ENCODE assay signal across 22 mouse cellular contexts in genomic region chr8:44687126-44687525, GRCm38 (mm10).
DNase-seq lines count a peak whose midpoint lies in the region; ATAC-seq and TF ChIP-seq lines count a peak whose summit lies in the region.
"Had no signal": no experiment of that assay in that cellular context is flagged by ENCODE, and none has a peak within 500 bp of the region (broad histone marks: within the 10 kb centered on the region; RNA-seq: fewer than 3 reads in every experiment).

No protein-coding gene starts in this region.

- WGBS in lung, embryonic 16.5 days: 78% methylated on average over 9 of the region's 9 CpGs
- 78% methylated on average over 9 of the region's 9 CpGs for WGBS in lung, adult 2 months
- 70% methylated on average over 9 of the region's 9 CpGs for WGBS in lung, postnatal 0 days
- WGBS in forebrain, embryonic 10.5 days: 95% methylated on average over 9 of the region's 9 CpGs

- TF ChIP-seq CTCF in lung, adult 2 months (IDR thresholded peaks at IDR 0.05; ENCODE audit: insufficient read depth, low read length): no peak
- TF ChIP-seq CTCF in lung, postnatal 0 days (IDR thresholded peaks at IDR 0.05): peak; percentile 11; the same call in 1 of the 2 replicates

- peaks cover 3% of the 10 kb centered on the region; the same call in 1 of the 2 replicates for H3K4me1 ChIP-seq in lung, embryonic 16.5 days (replicated peaks; ENCODE audit: control insufficient read depth, insufficient read depth, low read length)
- no peaks in the 10 kb centered on the region for H3K4me1 ChIP-seq in lung, adult 2 months (ENCODE audit: control insufficient read depth, insufficient read depth, low read length)
- H3K4me1 ChIP-seq in lung, postnatal 0 days (ENCODE audit: insufficient read depth, low read depth, low read length): no peaks in the 10 kb centered on the region
- no peaks in the 10 kb centered on the region for H3K4me1 ChIP-seq in forebrain, embryonic 10.5 days
- H3K4me1 ChIP-seq: embryonic facial prominence, embryonic 15.5 days; forebrain, embryonic 13.5 days; forebrain, embryonic 15.5 days had no signal

- peak; percentile 7 to 54 for DNase-seq in lung, adult 18-20 months
- DNase-seq in lung, postnatal 14 days: no peak
- DNase-seq in lung, adult 2 months: no peak
- DNase-seq in lung, postnatal 0 days (ENCODE audit: low spot score): peak; percentile 58
- peak; percentile 34 for DNase-seq in lung, postnatal 25 days (ENCODE audit: low spot score)
- no peak for DNase-seq in adrenal gland, adult 8-10 months
- no peak for DNase-seq in forebrain, embryonic 10.5 days (ENCODE audit: extremely low spot score, low spot score)
- DNase-seq: adrenal gland, adult 2 months; adrenal gland, postnatal 14 days; adrenal gland, postnatal 36 days; cerebellum, adult 11-12 months; cerebellum, adult 2 months; cerebellum, adult 9-10 months; cerebellum, postnatal 10 days; cerebellum, postnatal 25 days; forebrain, postnatal 0 days had no signal

- no peak overlapping the region for H3K4me3 ChIP-seq in lung, embryonic 16.5 days (ENCODE audit: low read length)
- H3K4me3 ChIP-seq in lung, adult 2 months (replicated peaks; ENCODE audit: extremely low read depth, low read depth, low read length): no peak overlapping the region
- H3K4me3 ChIP-seq in lung, postnatal 0 days (ENCODE audit: low read depth, low read length): no peak overlapping the region
- no peak overlapping the region for H3K4me3 ChIP-seq in forebrain, embryonic 10.5 days
- H3K4me3 ChIP-seq: embryonic facial prominence, embryonic 13.5 days; embryonic facial prominence, embryonic 15.5 days; erythroblast, embryonic 14.5 days; forebrain, embryonic 13.5 days; forebrain, embryonic 15.5 days had no signal

- no peak for TF ChIP-seq EP300 in lung, postnatal 0 days (IDR thresholded peaks at IDR 0.05)

- H3K9me3 ChIP-seq in lung, embryonic 16.5 days (ENCODE audit: control insufficient read depth, low read length): no peaks in the 10 kb centered on the region
- H3K9me3 ChIP-seq in lung, postnatal 0 days (ENCODE audit: low read length): no peaks in the 10 kb centered on the region
- H3K9me3 ChIP-seq in forebrain, embryonic 10.5 days: no peaks in the 10 kb centered on the region
- H3K9me3 ChIP-seq: embryonic facial prominence, embryonic 13.5 days; embryonic facial prominence, embryonic 15.5 days; forebrain, embryonic 13.5 days; forebrain, embryonic 15.5 days had no signal

- no peaks in the 10 kb centered on the region for H3K36me3 ChIP-seq in lung, embryonic 16.5 days (ENCODE audit: control insufficient read depth, insufficient read depth, low read length)
- H3K36me3 ChIP-seq in lung, postnatal 0 days (ENCODE audit: insufficient read depth, low read length): no peaks in the 10 kb centered on the region
- no peaks in the 10 kb centered on the region for H3K36me3 ChIP-seq in forebrain, embryonic 10.5 days (replicated peaks)
- H3K36me3 ChIP-seq: embryonic facial prominence, embryonic 13.5 days; embryonic facial prominence, embryonic 15.5 days; forebrain, embryonic 15.5 days had no signal

- no peak overlapping the region for H3K4me2 ChIP-seq in lung, embryonic 16.5 days (ENCODE audit: low read depth, low read length)
- H3K4me2 ChIP-seq in lung, postnatal 0 days (replicated peaks; ENCODE audit: low read depth, low read length): no peak overlapping the region
- H3K4me2 ChIP-seq: embryonic facial prominence, embryonic 13.5 days; embryonic facial prominence, embryonic 15.5 days; forebrain, embryonic 13.5 days; forebrain, embryonic 15.5 days had no signal

- peak overlapping the region; percentile 41; the same call in 1 of the 2 replicates for H3K27ac ChIP-seq in lung, embryonic 16.5 days (ENCODE audit: low read length)
- no peak overlapping the region for H3K27ac ChIP-seq in lung, postnatal 0 days (ENCODE audit: low read length)
- H3K27ac ChIP-seq in forebrain, embryonic 10.5 days: no peak overlapping the region
- H3K27ac ChIP-seq: embryonic facial prominence, embryonic 13.5 days; embryonic facial prominence, embryonic 15.5 days; forebrain, embryonic 13.5 days; forebrain, embryonic 15.5 days had no signal

- no peak for TF ChIP-seq POLR2A in lung, adult 2 months (IDR thresholded peaks at IDR 0.05; ENCODE audit: borderline replicate concordance, extremely low read depth, low read depth, low read length)

- H3K9ac ChIP-seq in lung, embryonic 16.5 days (ENCODE audit: low read length): no peak overlapping the region
- no peak overlapping the region for H3K9ac ChIP-seq in lung, postnatal 0 days (replicated peaks; ENCODE audit: low read depth)
- H3K9ac ChIP-seq: embryonic facial prominence, embryonic 13.5 days; embryonic facial prominence, embryonic 15.5 days; forebrain, embryonic 13.5 days; forebrain, embryonic 15.5 days; forebrain, postnatal 0 days had no signal

- H3K27me3 ChIP-seq in lung, embryonic 16.5 days (ENCODE audit: control insufficient read depth, insufficient read depth, low read depth, low read length): no peaks in the 10 kb centered on the region
- H3K27me3 ChIP-seq in lung, postnatal 0 days (replicated peaks; ENCODE audit: insufficient read depth, low read length): no peaks in the 10 kb centered on the region
- H3K27me3 ChIP-seq in forebrain, embryonic 10.5 days (ENCODE audit: poor library complexity, severe bottlenecking): no peaks in the 10 kb centered on the region
- H3K27me3 ChIP-seq: embryonic facial prominence, embryonic 13.5 days; embryonic facial prominence, embryonic 15.5 days; forebrain, embryonic 13.5 days; forebrain, embryonic 15.5 days had no signal

- ATAC-seq in lung, embryonic 16.5 days (ENCODE audit: low read depth): no peak
- peak; percentile 59 for ATAC-seq in lung, postnatal 0 days
- ATAC-seq: forebrain, embryonic 13.5 days; forebrain, embryonic 15.5 days; forebrain, postnatal 0 days had no signal

Comparison
In these comparisons a context has a peak if more than half of its experiments do, and no peak if none do; other contexts are left out.
1. DNase-seq: peak in lung, adult 18-20 months (2 of 2), lung, postnatal 0 days (single experiment) and lung, postnatal 25 days (single experiment); none in lung, postnatal 14 days (single experiment), lung, adult 2 months (single experiment), adrenal gland, adult 8-10 months (single experiment) and forebrain, embryonic 10.5 days (single experiment).